Mouse (Mus musculus): ENCODE measurements around the gene Crtam. TPM values are rescaled to one million over a fixed set of nuclear protein-coding genes. Genes with fewer than 3 reads are reported as not detected.

Crtam gene
- total RNA-seq, 1 experiment from 2014 or later, result 0.14 TPM

DNA sequence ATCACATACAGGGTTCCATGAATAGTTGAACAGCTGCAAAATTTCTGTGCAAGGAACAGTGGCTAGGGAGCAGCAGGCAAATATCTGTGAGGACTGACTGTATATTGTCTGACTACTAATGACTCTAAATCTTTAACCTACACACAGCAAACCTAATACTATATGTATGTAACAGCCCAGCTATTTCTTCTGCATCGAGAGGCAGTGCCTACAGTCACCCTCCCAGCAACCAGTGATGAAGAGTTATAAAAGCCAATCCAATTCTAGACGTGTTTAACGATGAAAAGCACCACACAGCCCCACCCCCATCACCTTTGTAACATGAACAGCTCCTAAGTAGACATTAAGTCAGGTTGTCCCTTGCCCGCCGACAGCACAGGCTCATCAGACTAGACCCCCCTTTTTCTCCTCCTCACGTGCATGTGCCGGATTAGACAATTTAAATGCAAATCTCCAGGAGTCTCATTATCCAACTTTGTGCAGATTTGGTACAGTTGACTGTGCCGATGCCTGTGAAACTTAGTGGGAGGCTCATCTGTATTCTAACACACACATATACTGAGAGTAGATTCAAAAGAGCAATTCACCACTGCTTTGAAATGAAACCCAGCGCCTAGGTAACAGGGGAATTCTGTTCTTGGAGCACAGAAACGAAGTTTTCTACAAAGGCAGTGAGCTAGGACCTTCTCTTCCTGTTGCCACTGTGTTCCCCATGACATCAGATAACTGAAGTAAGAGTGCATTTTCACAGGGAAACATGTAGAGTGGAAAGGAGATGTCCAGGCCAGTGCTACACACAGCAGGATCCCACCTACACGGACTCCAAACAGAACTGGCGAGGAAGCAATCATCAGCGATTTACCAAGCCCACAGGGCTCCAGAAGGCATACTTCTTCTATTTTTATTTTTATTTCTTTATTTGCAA lies 7.3 kb upstream of the Crtam start:
- no peak for ATAC-seq (replicated peaks; ENCODE audit: low read depth, poor library complexity, severe bottlenecking)

DNA sequence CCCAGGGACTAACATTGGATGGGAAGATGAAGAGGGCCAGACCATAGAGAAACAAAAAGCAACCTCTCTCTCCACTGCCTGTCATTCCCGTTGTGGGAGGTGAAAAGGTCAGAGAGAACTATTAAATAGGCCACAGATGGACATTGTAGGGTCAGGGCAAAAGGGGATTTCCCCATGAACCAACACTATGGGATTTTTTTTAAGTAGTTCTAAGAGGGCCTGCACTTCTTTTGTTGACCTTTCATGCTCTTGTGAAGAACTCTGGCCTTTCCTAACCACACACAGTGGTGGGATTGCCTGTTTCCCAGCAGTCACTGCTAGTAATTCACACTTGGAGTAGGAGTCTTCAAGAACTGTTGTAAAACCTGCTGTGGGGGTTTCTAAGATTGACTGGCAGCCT lies 3.4 kb upstream of the Crtam start:
- no peak for ATAC-seq (replicated peaks; ENCODE audit: low read depth, poor library complexity, severe bottlenecking)

DNA sequence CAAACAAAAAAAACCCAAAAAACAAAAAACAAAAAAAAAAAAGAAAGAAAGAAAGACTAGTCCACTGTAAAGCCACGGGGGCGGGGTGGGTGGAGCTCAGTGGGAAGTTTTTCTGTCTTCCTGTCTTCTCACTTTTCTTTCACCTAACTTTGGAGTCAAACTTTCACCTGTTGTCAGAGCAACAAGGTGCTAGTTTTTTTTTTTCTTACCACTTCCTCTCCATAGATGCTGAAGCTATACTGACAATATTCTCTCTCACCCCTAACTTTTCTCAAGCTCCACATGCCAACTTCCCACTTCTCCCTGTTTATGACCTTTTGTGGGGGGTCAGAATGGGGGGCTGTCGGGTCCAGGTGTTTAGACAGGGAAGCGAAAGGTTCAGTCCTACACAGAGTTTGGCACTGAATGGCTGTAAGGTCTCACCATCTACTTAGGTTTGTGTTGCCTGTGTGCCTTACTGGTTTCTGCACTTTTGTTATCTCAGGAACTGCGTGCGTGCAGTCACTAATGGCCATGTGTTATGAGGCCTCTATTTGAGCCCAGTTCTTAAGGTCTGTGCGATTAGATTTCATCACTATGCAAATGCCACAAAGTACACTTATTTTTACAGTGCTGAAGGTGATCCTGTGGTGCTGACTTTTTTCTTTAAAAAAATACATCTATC lies 7.2 kb downstream of the Crtam start:
- ATAC-seq (replicated peaks; ENCODE audit: low read depth, poor library complexity, severe bottlenecking), result no peak

DNA sequence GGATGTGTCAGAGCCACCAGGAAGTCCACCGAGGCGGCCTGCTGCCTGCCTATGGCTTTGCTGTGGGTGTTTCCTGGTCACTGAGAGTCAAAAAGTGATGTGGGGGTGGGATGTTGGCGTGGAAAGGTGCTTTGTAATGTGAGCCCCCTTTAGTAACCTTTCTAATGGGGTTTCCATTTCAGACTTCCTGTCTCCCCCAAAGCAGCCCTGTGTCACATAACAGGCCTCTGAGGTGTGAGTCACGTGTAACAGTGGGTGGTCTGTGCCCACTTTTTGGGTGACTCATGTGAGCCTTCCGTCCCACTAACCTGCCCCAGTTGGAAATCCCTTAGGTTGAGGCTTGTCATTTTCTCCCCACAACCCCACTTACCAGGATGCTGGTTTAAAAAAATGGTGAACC lies 10.4 kb downstream of the Crtam start:
- no peak for ATAC-seq (replicated peaks; ENCODE audit: low read depth, poor library complexity, severe bottlenecking)

DNA sequence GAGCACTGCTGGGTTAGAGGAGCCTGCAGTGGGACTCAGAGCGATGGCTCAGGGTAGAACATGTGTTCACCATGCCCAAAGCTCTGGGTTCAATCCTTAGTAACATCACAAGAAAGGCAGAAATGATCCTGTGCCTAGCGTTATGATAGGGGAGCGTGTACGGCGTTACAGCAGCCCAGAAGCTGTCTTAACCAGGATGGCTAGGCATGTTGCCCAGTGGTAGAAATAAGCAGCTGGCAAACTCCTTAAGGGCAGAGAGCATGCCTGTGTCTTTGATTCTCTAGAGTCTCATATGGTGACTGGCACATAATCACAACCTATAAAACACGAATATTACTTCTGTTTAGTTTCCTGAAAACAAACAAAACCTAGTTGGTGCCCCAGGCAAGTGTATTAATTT lies 12.9 kb downstream of the Crtam start:
- ATAC-seq (replicated peaks; ENCODE audit: low read depth, poor library complexity, severe bottlenecking), result no peak

DNA sequence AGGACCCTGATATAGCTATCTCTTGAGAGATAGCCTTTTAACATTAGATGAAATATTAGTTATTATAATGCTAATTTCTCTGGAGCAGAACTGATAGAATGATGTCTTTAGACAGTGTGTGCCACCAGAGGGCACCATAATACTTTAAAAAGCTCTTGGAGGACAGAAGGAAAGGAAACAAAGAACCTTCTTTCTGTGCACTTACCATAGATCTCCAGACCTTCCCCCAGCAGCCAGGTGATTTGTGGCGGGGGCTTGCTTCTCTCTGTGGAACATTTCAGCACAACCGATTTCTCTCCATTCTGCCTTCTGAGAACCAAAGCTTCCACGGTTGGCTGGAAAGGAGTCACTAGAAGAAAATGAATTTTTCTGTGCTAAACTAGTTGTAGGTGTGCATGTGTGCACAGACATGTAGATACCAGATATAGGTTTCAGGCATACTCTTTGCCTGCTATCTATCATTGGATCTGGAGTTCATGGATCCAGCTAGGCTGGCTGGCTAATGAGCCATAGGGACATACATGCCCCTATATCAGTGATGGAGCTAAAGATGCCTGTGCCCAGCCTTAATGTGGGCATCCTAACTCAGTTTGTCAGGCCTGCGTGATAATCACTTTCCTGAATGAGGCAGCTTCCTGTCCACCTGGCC lies 14.4 kb downstream of the Crtam start:
- ATAC-seq (replicated peaks; ENCODE audit: low read depth, poor library complexity, severe bottlenecking), result 0 out of 2 replicates have a peak, but pooled peaks have one; percentile 56

DNA sequence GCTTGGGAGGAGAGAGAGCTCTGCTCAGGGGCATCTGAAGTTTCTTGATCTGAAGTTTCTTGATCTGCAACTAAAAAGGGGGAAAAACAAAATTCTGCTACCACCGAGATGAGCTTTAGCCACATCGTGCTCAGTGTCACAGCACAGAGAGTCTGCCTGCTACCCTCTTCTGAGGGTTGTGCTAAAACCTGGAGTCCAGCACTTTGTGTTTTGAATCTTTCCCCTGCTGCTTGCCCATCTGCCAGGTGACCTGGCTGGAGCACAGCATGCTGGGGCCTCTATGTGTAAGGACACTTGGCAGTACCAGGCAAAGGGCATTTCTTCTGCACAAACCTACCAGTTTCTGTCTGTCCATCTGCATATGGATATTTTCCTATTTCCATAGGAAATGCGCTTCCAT lies 20.1 kb downstream of the Crtam start:
- ATAC-seq (replicated peaks; ENCODE audit: low read depth, poor library complexity, severe bottlenecking), result no peak

DNA sequence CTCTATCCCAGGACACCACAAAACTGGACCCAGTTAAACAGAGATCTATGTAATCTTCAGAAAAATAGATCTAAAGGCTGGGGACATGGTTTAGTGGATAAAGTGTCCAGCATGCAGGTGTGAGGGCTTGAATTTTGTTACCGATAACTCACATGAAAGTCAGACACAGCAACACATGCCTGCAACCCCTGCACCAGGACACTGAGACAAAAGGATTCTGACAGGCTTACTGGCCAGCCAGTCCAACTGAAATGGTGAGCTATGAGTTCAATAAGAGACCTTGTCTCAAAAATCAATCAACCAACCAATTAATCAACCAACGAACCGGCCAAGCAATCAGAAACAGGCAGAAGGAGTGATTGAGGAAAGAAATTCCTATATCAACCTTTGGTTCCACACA lies 20.7 kb downstream of the Crtam start:
- ATAC-seq (replicated peaks; ENCODE audit: low read depth, poor library complexity, severe bottlenecking), result no peak

DNA sequence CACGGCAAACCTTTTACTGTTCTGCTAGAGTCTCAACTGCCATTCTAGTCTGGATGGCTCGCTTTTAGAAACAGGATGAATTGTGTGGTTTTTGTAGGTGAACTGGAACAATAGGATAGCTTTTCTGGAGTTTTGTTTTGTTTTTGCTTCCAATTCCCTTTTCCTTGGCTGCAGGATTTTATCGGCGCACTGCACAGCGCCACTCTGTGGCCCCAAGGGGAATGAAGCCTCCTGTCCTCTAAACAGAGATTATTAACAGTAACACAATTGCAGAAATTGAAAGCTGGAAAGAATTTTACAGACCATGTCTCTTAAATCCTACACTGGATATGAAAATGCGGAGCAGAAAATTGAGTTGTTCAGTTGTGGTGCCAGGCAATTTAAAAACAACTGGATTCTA lies 21.9 kb downstream of the Crtam start:
- no peak for ATAC-seq (replicated peaks; ENCODE audit: low read depth, poor library complexity, severe bottlenecking)

DNA sequence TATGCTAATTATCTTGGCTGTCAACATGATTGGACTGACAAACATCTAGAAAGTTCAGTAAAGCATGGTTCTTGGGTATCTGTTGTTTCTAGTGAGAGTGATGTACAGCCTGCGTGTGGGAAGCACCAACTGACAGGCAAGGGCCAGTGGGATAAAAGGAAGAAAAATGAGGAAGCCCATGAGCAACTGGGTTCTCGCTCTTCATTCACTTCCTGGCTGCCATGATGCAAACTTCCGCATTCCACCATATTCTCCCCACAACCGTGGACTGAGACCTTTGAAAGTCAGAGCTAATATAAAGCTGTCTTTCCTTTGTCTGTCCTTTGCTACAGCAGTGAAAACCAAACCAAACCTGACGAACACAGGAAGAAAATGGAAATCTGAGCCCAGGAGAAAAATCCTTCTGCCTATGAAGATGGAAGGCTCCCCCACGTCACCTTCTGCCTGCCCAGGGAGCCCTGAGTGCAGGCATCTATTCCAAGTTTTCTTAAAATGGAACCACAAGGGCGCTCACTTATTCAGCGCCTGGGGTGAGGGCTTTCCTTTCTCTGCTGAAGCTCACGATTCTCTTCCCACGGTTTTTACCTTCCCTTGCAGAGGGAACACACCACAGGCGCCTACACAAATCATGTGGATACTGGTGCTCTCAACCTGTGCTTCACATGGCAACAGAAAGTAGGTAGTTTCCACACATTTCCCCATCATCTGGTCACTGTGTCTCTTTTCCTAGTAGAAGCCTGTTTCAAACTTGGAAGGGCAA lies 30.2 kb downstream of the Crtam start:
- no peak for ATAC-seq (replicated peaks; ENCODE audit: low read depth, poor library complexity, severe bottlenecking)

DNA sequence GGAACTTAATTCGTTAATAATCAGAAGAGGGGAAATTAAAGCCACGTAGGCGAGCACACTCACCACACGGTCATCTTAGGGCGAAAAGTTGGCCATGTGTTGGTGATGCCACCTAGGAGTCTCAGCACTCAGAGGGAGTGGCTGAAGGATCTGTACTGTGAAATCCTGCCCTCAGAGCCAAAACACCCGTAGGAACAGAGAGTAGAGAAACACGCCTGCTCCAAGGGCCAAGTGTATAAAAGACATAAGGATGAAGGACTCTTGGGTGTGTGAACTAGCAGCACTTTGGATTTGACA lies 40.1 kb downstream of the Crtam start:
- no peak for ATAC-seq (replicated peaks; ENCODE audit: low read depth, poor library complexity, severe bottlenecking)

DNA sequence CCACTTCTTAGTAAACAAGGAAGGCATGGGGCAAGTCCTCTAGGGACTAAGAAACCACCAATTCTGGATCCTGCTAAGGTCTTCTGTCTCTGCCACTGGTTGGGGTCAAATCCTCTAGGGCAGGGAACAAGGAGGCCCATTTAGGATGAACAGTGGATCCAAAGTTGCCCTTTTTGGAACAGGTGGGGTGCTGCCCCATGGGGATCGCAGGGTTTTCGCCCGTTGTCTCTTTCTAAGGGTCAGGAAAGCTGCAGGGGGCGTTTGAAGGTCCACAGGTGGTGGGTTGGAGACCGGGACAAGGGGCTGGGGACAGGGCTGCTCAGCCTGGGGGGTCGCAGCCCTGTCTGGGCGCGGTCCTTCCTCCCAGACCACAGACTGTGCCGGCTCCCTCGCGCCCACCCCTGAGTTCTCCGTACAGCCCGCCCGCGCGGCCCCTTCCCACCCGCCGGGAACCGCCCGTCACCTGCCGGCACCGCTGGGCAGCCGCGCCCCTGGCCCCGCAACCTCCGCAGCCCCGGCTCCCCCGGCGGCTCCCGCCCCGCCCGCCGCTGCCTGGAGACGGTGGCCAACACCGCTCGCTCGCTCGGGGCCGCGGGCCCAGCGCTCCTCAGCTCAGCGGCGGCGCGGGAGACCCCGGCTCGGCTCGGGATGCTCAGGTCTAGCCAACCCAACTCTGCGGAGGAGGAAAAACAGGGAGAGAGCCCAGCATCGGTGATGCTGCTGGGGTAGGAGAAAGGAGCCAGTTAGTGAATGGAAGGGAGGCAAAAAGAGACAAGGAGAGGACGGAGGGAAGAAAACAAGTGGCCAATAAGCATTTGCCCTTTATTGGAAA lies 40.6 kb downstream of the Crtam start, which contains the start of gene Jhy:
Jhy (minus strand) TSS at position 533 of the 832 bp plus-strand sequence.
- no peak for ATAC-seq (replicated peaks; ENCODE audit: low read depth, poor library complexity, severe bottlenecking)

DNA sequence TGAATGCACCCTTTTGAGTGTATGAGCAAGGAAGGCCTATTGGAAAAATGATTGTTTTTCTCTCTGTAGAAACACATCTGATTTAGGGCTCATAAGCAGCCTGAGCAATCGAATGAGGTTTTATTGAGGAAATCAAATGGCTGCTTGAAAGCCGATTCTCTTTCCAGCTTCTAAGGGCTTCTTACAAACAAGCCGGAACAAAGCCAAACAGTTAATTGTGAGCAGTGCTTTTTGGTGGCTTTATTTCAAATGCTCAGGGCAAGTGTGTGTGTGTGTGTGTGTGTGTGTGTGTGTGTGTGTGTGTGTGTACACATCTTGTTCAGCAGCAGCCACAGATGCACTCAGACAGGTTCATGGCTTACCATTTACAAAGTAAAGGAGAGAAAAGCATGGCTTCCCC lies 43.0 kb downstream of the Crtam start:
- ATAC-seq (replicated peaks; ENCODE audit: low read depth, poor library complexity, severe bottlenecking), result no peak

DNA sequence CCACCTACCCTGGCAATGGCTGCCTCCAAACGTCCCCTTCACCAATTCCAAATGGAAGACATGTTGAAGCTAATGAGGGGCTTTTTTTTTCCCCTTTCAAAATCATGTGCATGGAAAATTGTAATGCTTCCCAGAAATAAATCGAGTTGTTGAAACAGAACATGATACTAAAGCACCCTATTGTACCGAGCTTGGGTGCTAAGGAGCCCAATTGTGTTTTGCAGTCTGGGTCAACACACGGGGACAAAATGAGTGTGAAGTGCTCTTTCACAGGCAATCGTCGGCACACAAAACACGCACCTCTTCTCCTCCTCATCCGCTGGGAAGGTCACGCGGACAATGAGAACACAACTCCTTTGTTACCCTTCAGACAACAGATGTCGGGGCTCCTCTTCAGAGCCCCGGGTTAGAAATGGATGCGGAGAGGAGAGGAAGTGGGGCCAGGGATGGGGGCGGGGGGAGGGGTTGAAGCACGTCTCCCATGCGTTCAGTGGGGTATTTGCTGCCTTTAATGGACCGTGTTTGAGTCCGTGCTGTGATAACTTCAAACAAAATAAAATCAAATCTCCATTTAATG lies 55.3 kb downstream of the Crtam start:
- no peak for ATAC-seq (replicated peaks; ENCODE audit: low read depth, poor library complexity, severe bottlenecking)

DNA sequence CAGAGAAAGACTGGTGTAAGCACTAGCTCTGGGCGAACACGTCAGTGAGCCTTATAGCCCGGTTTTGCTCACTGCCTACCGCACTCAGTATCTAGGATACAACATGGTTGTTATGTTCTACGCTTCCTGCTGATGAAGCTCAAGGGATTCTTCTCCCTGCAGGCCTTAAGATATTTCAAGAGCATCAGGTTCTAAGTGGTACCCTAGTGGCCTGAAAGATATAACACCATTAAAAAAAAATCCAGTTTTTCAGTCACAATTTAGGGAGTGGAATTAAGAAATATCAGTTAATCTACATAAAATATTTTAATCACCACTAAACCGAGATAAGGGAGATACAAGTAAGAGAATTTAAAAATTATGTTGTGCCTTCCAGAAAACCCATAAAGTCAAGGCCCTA lies 56.0 kb downstream of the Crtam start:
- ATAC-seq (replicated peaks; ENCODE audit: low read depth, poor library complexity, severe bottlenecking), result no peak

DNA sequence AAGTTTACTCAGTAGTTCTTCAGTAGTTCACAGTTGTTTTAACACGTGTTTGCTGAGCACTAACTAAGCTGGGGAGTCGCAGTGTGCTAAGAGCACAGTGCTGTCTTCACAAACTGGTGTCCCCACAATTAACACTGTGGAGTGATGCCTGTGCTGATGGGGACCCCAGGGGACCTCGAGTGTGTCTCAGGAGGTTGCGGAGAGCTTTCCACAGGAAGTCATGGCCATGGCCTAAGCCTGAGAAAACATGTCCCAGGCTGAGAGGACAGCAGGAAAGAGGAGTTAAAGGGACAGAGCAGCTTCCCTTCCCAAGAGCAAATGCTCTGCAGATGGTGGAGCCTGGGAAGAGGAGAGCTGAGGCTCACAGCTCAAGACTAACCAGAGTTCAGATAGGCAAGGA lies 57.3 kb downstream of the Crtam start:
- ATAC-seq (replicated peaks; ENCODE audit: low read depth, poor library complexity, severe bottlenecking), result no peak

DNA sequence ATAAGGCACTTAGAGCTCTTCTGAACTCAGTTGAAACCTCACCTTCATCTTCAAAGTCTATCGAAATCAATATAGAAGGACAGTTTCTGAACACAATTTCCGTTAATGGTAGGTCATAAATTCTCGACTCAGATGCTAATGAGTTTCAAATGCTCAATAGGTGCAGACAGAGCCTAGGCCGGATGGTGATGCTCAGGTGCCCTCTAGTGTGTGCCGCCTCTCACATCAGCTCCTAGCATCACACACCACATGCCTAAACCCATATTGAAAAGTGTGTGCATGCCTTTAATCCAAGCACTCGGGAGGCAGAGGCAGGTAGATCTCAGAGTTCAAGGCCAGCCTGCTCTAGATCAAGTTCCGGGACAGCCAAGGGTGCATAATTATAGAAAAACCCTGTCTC lies 67.0 kb downstream of the Crtam start:
- no peak for ATAC-seq (replicated peaks; ENCODE audit: low read depth, poor library complexity, severe bottlenecking)

DNA sequence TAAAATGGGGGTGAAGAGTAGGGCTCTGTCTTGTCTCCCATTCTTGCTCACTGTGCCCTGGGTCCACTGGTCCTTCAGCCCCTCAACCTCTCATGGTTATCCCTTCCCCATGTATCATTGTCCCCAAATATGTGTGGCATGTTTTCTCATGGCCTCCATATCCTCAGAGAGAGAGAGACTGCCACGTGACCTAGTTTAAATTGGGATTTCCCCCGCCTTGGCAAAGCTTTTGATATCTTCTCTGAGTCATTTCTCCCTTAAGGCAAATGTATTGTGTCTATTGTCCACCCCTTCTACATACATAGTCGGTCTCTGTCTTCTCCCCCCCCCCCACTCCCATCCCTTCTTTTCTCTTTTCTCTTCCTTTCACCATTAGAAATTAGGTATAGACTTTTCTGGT lies 71.1 kb downstream of the Crtam start:
- no peak for ATAC-seq (replicated peaks; ENCODE audit: low read depth, poor library complexity, severe bottlenecking)

DNA sequence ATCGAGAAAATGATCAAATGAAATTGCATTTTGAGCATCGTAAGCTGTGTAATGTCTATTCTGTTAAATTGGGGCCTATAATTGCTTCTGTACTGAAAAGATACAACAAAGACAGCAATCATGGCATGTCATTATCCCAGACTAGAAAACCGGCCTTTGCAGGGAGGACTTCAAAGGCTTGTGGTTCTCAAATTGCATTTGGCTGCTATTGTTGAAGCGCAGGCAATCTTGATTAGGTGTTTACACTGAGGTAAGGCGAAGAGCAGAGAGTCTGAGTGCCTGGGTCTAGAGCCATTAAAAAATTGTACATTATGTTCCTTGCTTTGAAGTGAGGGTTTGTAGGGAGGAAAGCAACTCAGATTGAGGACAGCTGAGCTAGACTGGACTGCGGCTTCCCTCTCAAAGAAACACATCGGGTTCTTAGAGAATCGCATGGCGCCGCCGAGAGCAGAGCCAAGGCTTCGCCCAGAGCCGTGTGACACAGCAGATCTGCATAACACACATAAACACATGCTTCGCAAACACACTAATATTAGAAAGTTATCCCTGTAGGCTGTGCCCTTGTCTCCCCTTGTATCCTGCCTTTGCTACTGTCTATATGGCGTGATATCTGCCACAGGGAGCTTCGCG lies 77.0 kb downstream of the Crtam start:
- ATAC-seq (replicated peaks; ENCODE audit: low read depth, poor library complexity, severe bottlenecking), result no peak
